Mouse (Mus musculus) ovary, postnatal 36 days (tissue): ENCODE measurements around the gene 4933409G03Rik.
A peak's percentile ranks its signal among the peaks of the same experiment; 100 is the strongest.
"Not testable (repeated sequence)": the region's sequence is repeated elsewhere in the genome, so short reads cannot be mapped to it uniquely, and the experiment has no call there.

Experiments used
- DNase-seq: peaks from one replicate; pipeline ENCODE4 v3.0.0; 2022; ENCODE audit warnings: low spot score, mixed read lengths

The 4933409G03Rik gene

DNA sequence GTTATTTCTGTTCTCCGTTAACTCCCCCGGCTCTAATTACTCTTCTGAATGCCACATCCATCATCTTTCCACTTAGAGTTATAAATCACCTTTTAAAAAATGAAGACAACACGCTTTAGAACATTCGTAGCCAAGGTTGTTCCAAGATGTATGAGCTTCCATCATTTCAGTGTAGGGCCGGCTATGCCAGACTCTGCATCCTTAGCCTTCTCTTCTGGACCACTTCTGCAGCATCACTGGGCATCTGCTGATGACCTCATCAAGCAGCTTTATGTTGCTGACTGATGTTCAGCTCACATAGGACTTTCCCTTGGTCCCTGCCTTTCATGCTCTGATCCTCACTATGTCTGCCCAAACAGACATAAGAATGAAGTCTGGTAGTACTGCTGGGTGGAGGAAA, at the start of gene 4933409G03Rik:
TSS of gene 4933409G03Rik (plus strand) at position 301 of the 400 bp plus-strand sequence.
- DNase-seq = no peak

DNA sequence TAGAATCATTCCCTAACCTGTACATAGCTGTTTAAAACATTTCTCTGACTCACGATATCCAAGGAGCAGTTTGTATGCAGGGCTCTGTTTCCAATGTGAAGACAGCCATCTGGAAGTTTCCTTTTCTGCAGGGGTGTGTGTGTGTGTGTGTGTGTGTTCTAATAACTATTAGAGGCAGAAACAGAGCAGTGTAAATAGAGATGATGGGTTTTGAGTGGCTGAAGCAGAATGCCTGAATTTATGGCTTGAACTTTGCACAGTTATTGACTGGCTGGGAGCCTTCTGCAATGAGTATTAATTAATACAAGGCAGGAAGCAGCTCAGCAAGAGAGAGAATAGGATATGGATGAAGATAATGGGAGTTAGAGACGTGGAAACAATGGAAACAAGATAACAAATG, 38.0 kb upstream of the 4933409G03Rik start:
- no peak for DNase-seq

GRCm38 (mm10) chr2:68560821-68561220, 21.4 kb upstream of the 4933409G03Rik start:
- no peak for DNase-seq

DNA sequence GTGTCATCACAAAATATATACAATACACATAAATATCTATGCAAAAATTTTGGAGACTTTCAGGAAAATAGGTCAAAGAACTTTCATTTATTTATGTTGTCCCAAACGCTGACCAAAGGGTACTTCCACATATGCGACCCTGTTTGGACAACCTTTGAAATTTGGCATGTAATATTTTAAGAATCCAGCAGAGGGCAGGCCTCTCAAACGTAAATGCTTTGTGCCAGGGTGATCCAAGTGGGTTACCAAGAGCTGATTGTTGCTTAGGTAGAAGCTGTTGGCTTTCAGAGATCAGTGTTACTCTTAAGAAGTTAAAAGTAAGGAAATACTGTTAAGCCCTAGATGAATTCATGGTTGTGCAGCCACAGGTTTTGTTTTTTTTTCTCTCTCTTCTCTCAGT, 18.9 kb upstream of the 4933409G03Rik start:
- DNase-seq = no peak

DNA sequence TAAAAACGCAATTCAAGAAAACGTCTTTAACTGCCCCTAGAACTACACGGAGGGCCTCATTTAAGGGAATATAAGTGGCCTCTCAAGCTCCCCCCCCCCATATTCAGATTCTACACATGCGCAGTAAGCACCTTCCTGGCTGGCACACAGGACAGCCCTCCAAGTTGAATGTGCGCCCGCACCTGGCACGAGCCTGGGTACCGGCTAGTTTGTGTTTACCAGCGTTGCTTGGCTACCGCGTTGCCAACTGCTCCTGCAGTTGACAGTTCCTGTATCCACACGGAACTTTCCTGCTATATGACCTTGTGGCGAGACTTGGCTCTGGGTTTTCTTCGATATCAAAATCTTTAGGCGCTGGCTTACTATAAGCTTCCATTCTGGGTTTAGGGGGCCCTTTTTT, 13.9 kb upstream of the 4933409G03Rik start:
- no peak for DNase-seq

GRCm38 (mm10) chr2:68572340-68572739, 9.9 kb upstream of the 4933409G03Rik start:
- peak; percentile 35 for DNase-seq

DNA sequence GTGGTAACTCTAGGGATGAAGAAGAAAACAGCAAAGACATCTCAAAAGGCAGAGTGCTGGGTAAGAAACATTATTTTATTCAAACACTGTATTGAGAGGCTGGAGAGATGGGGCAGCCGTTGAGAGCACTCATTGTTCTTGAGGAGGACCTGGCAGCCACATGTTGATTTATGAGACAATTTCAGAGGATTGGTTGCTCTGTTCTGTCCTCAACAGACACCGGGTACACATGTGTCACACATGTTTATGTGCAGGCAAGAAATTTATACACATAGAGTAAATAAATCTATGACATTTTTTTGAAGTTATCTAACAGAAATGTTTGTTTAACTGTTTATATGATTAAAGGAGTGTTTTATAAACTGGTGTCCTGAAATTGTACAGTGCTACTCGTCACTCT, 10.6 kb downstream of the 4933409G03Rik start:
- no peak for DNase-seq

DNA sequence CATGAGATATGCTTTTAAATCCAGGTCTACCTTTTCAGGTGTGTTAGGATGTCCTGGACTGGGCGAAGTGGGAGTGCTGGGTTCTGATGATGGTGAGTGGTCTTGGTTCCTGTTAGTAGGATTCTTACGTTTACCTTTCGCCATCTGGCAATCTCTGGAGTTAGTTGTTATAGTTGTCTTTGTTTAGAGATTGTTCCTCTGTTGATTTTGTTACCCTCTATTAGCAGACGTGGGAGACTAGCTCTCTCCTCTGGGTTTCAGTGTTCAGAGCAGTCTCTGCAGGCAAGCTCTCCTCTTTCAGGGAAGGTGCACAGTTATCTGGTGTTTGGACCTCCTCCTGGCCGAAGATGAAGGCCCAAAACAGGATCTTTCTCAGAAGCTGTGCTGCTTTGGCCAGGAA, 74.0 kb downstream of the 4933409G03Rik start, which contains the start of gene 4932414N04Rik:
TSS of gene 4932414N04Rik (plus strand) at position 301 of the 400 bp plus-strand sequence.
- not testable (repeated sequence) for DNase-seq
